Mouse (Mus musculus) adipocyte (in vitro differentiated cells): ENCODE data around the gene Trappc5.

ENCODE experiments used
- DNase-seq: peaks from one replicate; pipeline ENCODE4 v3.0.0-alpha.2; 2016; ENCODE audit warnings: low spot score

The Trappc5 gene

GRCm38 (mm10) chr8:3676993-3677579 lies 987 bp downstream of the Trappc5 start:
- peak; percentile 60 for DNase-seq

DNA sequence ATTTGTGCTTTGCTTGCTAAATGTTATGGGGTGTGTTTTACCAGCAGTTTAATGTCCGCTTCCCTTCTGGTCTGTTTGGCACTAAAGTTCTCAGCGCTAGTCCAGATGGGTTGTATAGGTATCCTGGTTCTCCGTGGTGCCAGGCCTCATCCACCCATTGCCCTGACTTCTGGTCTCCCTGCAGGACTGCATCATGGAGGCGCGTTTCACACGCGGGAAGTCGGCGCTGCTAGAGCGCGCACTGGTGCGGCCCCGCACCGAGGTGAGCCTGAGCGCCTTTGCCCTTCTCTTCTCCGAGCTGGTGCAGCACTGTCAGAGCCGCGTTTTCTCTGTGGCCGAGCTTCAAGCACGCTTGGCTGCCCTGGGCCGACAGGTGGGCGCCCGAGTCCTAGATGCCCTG lies 2.7 kb downstream of the Trappc5 start:
- DNase-seq: no peak

GRCm38 (mm10) chr8:3679236-3679635 lies 3.1 kb downstream of the Trappc5 start:
- DNase-seq: no peak

DNA sequence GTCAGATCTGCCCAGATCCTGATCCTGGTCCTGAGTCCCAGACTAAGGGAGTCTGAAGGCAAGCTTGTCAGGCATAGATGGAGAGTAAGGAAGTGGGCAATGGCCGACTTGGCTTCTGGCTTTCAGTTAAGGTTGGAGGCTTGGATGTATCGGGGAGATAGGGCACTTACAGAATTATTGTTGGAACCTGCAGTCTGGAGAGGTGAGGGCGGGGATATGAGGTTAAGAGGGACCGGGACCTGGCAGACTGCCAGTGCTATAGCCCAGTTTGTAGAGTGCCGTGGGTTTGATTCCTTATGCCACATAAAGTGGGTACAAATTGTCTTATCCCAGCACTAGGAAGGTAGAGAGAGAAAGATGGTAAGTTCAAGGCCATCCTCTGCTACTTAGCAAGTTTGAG lies 3.6 kb downstream of the Trappc5 start:
- DNase-seq: no peak

GRCm38 (mm10) chr8:3682435-3682834 lies 6.3 kb downstream of the Trappc5 start:
- DNase-seq: no peak

DNA sequence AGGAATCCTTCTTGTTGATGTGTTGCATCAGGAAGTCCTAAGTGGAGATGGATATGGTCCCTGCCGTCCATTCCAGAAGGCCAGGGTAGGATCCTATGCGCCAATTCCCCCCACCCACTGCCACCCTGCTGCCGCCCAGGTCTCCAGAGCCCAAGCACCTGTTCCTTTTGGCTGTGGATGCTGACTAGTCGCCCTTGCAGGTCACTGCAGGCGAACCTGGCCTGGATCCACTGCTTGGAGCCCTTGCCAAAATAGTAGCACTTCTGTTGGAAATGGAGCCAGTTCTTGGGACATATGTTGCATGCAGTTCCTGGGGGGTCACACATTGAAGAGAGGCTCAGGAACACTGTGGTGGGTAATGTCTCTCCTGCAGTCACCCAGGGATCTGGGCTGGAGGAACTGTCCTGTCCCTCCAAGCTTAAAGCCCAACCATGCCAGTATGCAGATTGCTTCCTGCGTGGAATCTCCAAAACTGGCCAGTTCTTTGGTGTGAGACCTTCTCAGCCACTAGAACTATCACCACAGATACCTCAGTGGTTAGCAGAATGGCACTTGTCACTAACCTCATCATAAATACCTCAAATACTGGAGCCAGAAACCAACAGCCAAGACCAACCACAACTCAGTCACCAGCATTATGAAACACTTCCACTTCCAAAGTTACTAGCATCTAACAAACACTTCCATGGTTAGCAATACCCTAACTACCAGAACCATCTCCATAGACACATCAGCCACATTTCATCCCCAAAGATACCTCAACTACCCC lies 7.5 kb downstream of the Trappc5 start:
- no peak for DNase-seq

- no peak for DNase-seq
Observed at GRCm38 (mm10) chr8:3684530-3684929, 8.4 kb downstream of the Trappc5 start.

GRCm38 (mm10) chr8:3685422-3685821 lies 9.3 kb downstream of the Trappc5 start:
- DNase-seq: no peak

DNA sequence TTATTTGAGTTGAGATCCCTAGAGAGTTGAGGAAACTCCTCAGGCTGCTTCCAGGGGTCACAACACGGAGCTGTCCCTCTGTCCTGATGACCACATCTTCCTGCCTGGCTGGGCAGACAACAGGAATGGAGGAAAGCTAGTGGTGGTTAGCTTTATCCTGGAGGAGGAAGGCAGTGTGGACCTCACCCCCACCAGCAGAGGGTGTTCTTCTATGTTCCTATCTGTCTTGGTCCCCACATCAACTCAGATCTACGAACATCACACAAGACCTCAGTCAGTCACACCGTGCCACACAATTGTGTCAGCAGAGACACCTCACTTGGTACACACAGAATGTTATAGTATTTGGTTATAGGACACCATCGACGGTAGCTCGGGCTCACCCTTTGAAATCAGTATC lies 11.4 kb downstream of the Trappc5 start:
- DNase-seq: no peak

DNA sequence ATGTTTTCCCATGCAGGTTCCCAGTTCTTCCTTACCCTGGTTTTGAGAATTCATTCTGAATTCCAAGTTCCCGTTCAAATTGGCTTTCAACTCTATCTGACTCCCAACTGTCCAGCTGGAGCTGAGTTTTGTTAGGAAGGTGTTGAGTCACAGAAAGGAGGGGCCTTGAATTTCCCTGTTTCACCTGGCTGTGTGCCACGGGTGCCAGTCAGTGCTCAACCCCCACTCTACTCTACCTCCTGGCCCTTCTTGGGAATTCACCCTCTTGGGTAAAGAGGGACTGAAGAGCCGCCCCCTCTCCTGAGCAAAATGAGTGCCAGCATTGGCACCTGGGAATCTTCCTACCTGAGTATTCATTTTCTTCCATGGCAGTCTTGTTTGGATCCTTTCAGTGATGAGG lies 14.7 kb downstream of the Trappc5 start:
- no peak for DNase-seq

DNA sequence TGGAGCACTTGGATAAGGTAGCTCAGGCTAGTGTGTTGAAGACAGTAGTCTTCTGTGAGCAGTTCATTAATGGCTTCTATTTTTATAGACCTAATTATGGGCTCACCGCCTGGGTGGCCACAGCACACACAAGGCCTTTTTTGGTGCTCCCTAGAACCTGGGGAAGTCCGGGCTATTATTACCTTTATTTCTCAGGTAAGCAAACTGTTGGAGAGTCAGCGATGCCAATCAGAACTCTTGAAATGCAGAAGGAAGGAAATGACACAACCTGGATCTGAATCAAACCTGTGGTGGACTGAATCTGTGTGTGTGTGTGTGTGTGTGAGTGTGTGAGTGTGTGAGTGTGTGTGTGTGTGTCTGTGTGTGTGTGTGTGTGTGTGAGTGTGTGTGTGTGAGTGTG lies 18.0 kb downstream of the Trappc5 start, which contains the start of gene Fcer2a:
Gene Fcer2a, minus strand, starts transcription at position 55 of the 400 bp plus-strand sequence.
- DNase-seq: no peak

DNA sequence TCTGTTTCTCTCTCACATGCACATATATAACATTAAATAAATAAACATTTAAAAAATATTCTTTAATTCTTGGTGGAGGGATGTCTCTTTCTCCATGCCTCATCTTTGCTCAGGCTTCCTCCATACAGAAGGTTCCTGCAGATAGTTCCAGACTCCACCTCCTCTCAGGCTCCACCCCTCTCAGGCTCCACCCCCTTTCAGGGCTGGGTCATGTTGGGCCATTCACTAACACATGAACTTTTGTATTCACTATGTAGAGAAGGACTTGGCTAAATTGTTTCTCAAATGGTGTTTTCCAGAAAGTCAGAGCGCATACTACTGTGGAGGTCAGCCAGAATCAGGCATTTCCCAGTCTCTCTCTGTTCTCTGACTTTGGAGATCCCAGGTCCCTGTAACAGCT lies 25.4 kb downstream of the Trappc5 start:
- DNase-seq: no peak

DNA sequence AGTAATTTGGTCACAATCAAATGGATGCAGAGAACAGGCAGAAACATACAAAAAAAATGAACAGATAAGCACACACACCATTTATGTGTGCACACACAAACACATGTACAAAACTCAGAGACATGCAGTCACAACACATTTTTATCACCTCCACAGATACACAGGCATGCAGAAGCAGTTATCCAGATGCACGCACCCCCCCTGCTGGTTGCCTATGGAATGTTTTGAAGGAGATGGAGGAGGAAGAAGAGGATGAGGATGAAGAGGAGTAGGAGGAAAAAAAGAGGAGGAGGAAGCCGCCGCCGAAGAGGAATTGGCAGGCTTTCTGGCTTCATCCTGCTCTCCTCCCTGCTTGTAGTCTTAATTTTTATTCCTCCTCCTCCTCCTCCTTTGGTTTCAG lies 29.6 kb downstream of the Trappc5 start:
- no peak for DNase-seq

GRCm38 (mm10) chr8:3707611-3708010 lies 31.5 kb downstream of the Trappc5 start:
- no peak for DNase-seq

DNA sequence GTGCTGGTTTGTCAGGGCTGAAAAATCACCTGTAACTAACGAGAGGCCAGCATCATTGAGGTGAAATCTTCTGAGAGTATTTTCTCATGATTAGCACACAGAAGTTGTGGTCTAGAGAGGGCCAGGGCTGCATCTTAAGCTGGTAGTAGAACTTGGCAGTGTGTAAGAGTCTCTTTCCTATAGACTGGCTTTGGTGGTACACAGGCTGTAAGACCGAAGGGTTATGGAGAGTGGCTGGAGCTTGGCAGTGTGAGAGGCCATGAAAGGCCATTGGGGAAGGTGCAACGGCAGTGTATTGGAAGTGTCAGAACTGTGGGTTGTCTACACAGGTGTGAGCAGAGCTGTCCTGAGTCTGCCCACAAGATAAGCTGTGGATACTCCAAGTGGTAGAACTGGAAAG lies 34.2 kb downstream of the Trappc5 start:
- DNase-seq: no peak

DNA sequence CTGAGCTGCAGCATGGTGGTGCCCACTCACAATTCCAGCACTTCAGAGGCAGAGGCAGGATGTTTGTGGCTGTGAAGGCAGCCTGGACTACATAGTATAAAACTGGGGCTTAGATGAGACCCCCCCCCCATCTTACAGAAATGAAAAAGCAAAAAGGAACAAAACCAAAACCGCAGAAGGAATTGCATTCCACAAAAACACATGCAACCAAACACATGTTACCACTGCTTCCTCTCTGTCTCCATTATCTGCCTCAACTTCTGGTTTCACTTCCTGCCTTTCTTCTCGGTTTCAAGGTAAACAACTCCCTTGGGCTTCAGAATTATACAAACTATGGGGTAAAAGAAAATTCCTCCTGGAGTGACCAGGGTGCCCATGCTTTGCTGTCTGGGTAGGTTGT lies 35.5 kb downstream of the Trappc5 start:
- DNase-seq: no peak

DNA sequence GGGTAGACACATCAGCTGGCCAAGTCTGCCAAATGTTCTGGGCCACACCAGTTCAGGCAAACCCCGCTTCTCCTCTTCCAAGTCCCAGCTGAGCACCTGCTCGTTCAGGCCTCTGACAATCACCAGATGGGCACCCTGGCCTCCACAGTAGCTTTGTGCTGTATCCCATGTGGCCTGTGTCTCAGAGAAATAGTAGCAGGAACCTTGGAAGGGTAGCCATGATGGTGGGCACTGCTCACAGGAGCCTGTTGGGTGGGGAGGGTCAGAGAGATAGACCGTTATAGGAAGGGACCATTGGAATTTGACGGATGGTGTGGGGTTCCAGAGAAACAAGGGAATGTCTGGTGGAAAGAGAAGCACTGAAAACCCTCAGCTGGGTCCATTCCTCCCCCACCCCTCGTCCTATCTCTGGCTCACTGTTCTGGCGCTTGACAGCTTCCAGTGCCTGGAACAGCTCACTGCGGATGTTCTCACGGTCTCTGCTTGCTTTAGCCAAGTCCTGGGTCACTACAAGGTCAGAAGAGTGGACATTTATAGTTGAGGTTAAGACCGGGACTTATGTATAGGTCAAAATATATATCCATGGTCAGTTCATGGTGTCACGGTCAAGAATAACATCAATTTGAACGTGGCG lies 41.3 kb downstream of the Trappc5 start:
- no peak for DNase-seq

- DNase-seq: peak; percentile 17
Observed at GRCm38 (mm10) chr8:3718559-3718958, 42.5 kb downstream of the Trappc5 start.

GRCm38 (mm10) chr8:3720551-3720950 lies 44.5 kb downstream of the Trappc5 start, which contains the start of gene Clec4g:
Clec4g (minus strand) TSS chr8:3720651.
- no peak for DNase-seq

DNA sequence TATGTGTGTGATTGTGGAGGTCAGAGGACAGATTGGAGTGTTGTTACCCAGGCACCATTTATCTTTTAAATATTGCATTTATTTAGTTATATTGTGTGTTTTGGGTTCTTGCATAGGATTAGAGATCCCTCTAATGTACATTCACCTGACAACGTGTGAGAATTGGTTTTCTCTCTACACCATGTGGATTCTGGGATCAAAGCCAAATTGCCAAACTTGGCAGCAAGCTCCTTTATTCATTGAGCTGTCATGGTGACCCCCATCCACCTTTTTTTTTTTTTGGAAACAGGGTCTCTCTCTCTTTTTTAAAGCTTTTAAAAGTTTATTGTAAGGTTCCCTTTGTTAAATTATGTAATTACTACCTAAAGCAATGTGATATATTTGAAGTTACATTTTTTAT lies 44.9 kb downstream of the Trappc5 start:
- no peak for DNase-seq
